Mouse (Mus musculus): ENCODE data around the gene Car5a. TPM values are rescaled to one million over a fixed set of nuclear protein-coding genes. Genes with fewer than 3 reads are reported as not detected.

Car5a gene
- polyA plus RNA-seq, 1 experiment from 2014 or later = 0.31 TPM

DNA sequence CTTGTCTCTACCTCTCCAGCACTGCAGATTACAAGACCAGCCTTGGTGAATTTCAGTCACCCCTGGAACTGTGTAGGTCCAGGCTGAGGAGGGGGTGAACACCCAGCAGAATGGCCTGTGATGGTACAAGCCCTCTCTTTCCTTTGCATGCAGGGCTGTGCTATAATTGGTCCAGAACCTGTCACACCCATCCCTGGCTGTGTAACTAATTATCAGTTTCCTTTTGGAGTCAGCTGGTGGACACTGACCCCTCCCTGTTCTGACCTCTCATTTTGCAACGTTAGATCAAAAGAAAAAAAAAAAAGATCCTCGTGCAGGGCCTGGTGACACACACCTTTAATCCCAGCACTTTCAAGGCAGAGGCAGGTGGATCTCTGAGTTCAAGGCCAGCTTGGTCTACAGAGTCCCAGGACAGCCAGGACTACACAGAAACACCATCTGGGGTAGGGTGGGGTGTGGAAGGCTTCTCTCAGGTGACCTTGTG lies 1.6 kb downstream of the Car5a start:
- Histone ChIP-seq H3K4me1 (peaks cover 17% of the 10 kb centered on the region), H3K4me3 (replicated peaks) (no peak overlapping the region), H3K36me3 (replicated peaks) (no peaks in the 10 kb centered on the region), H3K9me3 (no peaks in the 10 kb centered on the region), H3K4me2 (no peak overlapping the region), H3K9ac (no peak overlapping the region), H3K27me3 (no peaks in the 10 kb centered on the region), H3K27ac (no peak overlapping the region)
- 49% methylated on average over 2 of the region's 2 CpGs for WGBS
- ATAC-seq (ENCODE audit: low FRiP score) = no peak

DNA sequence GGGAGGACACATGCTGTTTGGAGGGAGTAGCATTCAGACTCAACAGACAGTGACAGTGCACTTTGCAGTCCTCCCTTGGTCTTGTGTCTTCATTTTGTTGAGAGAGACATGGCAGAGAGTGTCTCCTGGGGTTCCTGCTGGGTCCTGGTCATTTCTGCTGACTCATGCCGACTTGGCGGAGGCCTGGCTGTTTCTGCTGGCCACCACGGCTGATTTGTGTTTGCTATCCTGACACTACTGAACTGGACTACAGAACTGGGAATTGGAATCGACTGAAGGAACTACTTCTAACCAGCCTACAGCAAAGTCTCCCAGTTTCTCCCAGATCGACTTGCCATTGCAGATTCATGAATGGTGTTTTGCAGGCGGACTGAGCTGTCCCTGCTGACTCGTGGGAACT lies 6.0 kb downstream of the Car5a start:
- H3K27me3 ChIP-seq = no peaks in the 10 kb centered on the region
- WGBS = 89% methylated on average over 7 of the region's 7 CpGs
- H3K9ac ChIP-seq = no peak overlapping the region

DNA sequence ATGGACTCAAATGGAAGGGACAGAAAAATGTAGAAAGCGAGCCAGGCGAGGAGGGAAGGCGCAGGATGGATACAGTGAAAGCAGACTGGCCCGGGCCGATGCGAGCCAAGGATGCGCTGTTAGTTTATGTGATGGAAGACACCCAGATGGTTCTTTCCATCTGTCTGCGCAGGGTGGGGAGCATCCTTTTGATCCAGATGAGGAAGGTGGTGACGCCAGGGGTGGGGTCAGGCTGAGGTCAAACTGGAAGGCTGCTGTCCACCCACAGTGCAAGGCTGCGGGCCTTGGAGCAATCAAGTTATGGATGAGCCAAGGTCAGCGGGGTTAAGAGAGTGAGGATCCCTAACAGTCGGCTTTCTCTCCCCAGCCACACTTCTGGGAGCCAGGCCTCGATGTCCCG lies 8.3 kb downstream of the Car5a start:
- Histone ChIP-seq H3K36me3 (replicated peaks) (no peaks in the 10 kb centered on the region), H3K9ac (0 out of 2 replicates have a peak overlapping the region, but pooled peaks have one; percentile 38), H3K4me1 (peaks cover 24% of the 10 kb centered on the region), H3K27ac (peak overlapping the region; percentile 90), H3K27me3 (no peaks in the 10 kb centered on the region), H3K4me3 (replicated peaks) (no peak overlapping the region), H3K4me2 (no peak overlapping the region), H3K9me3 (no peaks in the 10 kb centered on the region)
- WGBS = 89% methylated on average over 14 of the region's 14 CpGs
- no peak for ATAC-seq (ENCODE audit: low FRiP score)

More for the DNA sequence above, 6.0 kb downstream of the Car5a start:
- Histone ChIP-seq H3K9me3 (no peaks in the 10 kb centered on the region), H3K4me3 (replicated peaks) (no peak overlapping the region), H3K36me3 (replicated peaks) (no peaks in the 10 kb centered on the region), H3K4me1 (peaks cover 24% of the 10 kb centered on the region), H3K4me2 (no peak overlapping the region), H3K27ac (no peak overlapping the region)
- no peak for ATAC-seq (ENCODE audit: low FRiP score)

DNA sequence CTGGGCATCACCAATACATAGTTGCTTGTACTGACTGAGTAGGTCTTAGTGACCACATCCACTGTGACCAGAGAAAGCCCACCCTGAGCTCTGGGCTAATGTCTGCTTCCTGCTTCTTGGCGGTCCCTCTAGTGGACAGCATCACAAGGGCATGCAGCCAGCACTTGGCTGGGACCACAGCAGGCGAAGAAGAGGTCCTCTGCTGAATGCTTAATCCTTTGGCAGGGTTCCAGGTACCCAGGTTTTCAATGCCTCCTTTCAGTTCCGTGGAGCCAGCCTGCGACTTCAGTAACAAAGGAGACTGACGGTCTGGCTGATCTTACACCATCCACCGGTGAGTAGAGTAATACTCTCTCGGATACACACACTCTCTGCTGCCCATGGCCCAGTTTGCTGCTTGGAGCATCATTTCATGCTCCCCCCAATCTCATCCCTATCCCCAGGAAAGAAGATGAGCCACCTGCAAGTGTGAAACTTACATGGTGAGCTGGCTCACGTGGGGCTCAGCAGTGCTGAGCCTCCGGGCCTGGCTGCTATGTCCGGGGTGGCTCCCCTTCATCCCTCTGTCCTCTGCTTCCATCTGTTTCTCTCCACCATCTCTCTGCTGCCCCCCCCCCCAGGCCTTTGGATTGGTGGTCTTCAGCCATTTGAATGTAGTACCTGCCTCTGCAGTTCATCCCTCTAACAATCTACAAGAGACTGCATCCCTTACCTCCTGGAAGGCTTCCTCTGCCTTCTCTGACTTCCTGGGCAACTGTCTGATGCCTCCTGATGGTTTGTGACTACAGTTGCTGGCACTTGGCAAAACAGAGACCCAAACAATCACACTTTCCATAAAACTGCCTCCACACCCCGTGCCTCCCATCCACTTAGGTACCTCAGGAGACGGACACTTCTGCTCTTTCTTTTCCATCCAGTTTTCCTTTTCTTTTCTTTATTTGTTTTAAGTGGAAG lies 9.1 kb downstream of the Car5a start:
- no peaks in the 10 kb centered on the region for H3K27me3 ChIP-seq
- H3K4me1 ChIP-seq = peaks cover 24% of the 10 kb centered on the region
- no peak overlapping the region for H3K4me3 ChIP-seq (replicated peaks)
- ATAC-seq (ENCODE audit: low FRiP score) = peak; percentile 84
- H3K36me3 ChIP-seq (replicated peaks) = no peaks in the 10 kb centered on the region
- H3K4me2 ChIP-seq = peak overlapping the region; percentile 31
- H3K9ac ChIP-seq = peak overlapping the region; percentile 38
- no peaks in the 10 kb centered on the region for H3K9me3 ChIP-seq
- WGBS = 34% methylated on average over 12 of the region's 12 CpGs
- peak overlapping the region; percentile 90 for H3K27ac ChIP-seq

DNA sequence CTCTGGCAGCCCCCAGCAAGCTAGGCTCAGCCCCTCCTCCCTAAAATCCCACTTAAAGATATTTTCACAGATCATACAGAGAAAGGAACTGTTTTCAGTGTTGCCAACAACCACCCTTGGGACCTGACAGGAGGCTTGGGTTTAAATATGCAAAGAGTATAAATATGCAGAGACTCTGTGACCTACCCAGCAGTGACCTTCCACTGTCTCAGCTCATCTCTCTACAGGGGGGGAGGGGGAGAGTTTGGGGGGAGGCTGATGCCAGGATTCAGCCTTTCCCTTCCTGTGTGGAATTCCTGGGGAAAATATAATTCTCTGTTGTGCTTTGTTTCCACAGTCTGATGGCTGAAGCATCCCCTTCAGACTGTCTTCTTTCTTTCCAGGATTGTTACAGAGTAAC lies 9.8 kb downstream of the Car5a start:
- Histone ChIP-seq H3K9ac (peak overlapping the region; percentile 38; the same call in 1 of the 2 replicates), H3K27me3 (no peaks in the 10 kb centered on the region), H3K27ac (peak overlapping the region; percentile 90), H3K4me3 (replicated peaks) (no peak overlapping the region), H3K4me2 (peak overlapping the region; percentile 31), H3K36me3 (replicated peaks) (no peaks in the 10 kb centered on the region), H3K9me3 (no peaks in the 10 kb centered on the region), H3K4me1 (peaks cover 24% of the 10 kb centered on the region)
- 0 out of 2 replicates have a peak, but pooled peaks have one; percentile 8 for ATAC-seq (ENCODE audit: low FRiP score)

DNA sequence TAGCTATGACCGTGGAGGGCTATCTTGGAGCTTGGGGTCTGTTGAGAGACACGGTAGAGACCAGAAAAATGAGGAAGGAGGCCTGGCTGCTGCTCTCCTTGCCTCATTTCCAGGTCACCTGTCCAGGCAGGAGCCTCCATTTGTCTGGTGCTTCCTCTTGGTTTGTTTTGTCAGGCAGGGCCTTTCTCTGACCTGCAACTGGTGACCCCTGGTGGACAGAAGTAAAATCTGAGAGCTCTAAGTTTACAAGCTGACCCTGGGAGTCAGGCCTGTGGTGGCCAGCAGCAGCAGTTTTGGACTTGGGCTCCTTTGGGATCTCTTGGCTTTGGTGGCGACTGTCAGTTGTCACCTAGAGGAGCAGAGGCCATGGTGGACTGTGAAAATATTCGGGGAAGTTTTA lies 10.2 kb downstream of the Car5a start:
- WGBS = 40% methylated on average over 4 of the region's 4 CpGs
- peaks cover 24% of the 10 kb centered on the region for H3K4me1 ChIP-seq
- H3K27ac ChIP-seq = peak overlapping the region; percentile 90
- no peaks in the 10 kb centered on the region for H3K36me3 ChIP-seq (replicated peaks)
- ATAC-seq (ENCODE audit: low FRiP score) = no peak
- H3K9me3 ChIP-seq = no peaks in the 10 kb centered on the region
- H3K9ac ChIP-seq = peak overlapping the region; percentile 38; the same call in 1 of the 2 replicates
- no peak overlapping the region for H3K4me3 ChIP-seq (replicated peaks)
- H3K27me3 ChIP-seq = no peaks in the 10 kb centered on the region
- H3K4me2 ChIP-seq = no peak overlapping the region

DNA sequence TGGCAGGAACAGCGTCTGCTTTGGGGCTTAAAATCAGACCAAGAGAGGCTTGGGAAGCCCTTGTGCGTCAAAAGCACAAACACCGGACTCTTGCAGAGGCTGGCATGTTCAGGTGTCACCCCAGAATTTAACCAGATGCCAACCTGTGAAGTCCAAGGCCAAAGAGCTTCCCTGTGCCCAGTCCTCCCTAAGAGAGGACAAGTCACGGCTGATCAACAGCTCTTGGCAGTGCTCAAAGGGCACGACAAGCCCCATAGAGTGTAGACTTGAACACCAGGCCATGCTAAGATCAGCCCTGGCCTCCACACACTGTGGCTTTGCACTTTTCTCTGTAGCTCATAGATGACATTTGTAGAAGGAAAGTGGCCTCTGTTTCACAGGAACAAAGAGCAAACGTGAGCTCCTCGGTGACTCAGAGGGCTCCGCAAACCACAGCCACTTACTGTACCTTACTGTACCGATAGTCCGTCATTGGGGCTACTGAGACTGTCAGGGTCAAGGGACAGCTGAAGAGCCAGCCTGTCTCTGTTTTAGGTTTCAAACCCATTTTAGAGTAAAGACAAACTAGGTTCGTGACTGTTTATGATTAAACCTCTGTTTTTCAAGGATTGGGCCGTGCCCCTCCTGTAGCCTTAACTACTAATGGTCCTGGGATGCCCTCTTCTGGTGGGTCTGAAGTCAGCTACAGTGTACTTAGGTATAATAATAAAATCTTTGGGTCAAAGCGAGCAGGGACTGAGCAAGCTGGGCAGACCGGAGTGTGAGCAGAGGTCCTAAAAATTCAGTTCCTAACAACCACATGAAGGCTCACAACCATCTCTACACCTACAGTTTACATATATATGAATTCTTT lies 11.8 kb downstream of the Car5a start:
- Histone ChIP-seq H3K36me3 (replicated peaks) (no peaks in the 10 kb centered on the region), H3K9me3 (no peaks in the 10 kb centered on the region), H3K4me1 (peaks cover 24% of the 10 kb centered on the region), H3K4me3 (replicated peaks) (no peak overlapping the region), H3K9ac (no peak overlapping the region), H3K27me3 (no peaks in the 10 kb centered on the region), H3K4me2 (no peak overlapping the region), H3K27ac (no peak overlapping the region)
- ATAC-seq (ENCODE audit: low FRiP score) = no peak
- 87% methylated on average over 14 of the region's 14 CpGs for WGBS

DNA sequence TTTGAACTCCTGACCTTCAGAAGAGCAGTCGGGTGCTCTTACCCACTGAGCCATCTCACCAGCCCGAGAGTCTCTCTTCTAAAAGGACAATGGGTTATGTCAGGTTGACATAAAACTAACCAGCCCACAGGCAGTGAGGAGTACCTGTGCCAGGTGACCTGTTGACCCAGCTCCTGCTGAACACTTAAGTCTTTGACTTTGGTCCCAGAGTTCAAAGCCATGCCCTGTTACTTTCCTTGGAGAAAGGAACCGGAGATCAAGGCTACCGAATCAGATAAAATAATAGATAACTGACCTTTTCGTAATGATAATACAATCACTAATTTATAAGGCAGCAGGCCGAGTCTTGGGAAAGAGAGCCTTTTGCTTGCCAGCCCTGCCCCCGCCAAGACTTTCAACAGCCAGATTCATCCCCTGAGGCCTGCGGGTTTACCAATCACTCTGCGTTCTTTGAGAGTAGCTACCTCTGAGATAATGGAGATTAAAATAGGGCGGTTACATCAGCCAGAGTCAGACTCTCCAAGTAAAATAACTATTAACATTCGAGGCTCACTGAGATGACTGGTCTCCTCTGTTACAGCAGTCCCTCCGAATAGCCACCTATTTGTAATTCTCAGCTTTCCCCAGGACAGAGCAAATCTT lies 12.6 kb downstream of the Car5a start:
- H3K9me3 ChIP-seq = no peaks in the 10 kb centered on the region
- H3K4me3 ChIP-seq (replicated peaks) = no peak overlapping the region
- H3K27ac ChIP-seq = no peak overlapping the region
- H3K9ac ChIP-seq = no peak overlapping the region
- H3K36me3 ChIP-seq (replicated peaks) = no peaks in the 10 kb centered on the region
- H3K4me1 ChIP-seq = peaks cover 24% of the 10 kb centered on the region
- no peaks in the 10 kb centered on the region for H3K27me3 ChIP-seq
- 69% methylated on average over 12 of the region's 12 CpGs for WGBS
- H3K4me2 ChIP-seq = no peak overlapping the region
- no peak for ATAC-seq (ENCODE audit: low FRiP score)

DNA sequence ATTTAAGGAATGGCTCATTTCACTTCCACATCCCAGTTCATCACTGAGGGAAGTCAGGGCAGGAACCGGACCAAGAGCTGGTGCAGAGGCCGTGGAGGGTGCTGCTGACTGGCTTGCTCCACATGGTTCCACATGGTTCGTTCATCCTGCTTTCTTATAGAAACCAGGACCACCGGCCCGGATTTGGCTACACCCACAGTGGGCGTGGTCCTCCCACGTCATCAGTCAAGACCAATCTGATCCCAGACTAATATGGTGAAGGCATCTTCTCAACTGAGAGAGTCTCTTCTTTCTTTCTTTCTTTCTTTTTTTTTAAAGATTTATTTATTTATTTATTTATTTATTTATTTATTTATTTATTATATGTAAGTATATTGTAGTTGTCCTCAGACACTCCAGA lies 13.1 kb downstream of the Car5a start:
- no peak for ATAC-seq (ENCODE audit: low FRiP score)
- 88% methylated on average over 7 of the region's 7 CpGs for WGBS
- no peaks in the 10 kb centered on the region for H3K36me3 ChIP-seq (replicated peaks)
- no peak overlapping the region for H3K4me2 ChIP-seq
- H3K4me3 ChIP-seq (replicated peaks) = no peak overlapping the region
- H3K27ac ChIP-seq = no peak overlapping the region
- no peaks in the 10 kb centered on the region for H3K27me3 ChIP-seq
- H3K9me3 ChIP-seq = no peaks in the 10 kb centered on the region
- H3K4me1 ChIP-seq = peaks cover 24% of the 10 kb centered on the region
- H3K9ac ChIP-seq = no peak overlapping the region

DNA sequence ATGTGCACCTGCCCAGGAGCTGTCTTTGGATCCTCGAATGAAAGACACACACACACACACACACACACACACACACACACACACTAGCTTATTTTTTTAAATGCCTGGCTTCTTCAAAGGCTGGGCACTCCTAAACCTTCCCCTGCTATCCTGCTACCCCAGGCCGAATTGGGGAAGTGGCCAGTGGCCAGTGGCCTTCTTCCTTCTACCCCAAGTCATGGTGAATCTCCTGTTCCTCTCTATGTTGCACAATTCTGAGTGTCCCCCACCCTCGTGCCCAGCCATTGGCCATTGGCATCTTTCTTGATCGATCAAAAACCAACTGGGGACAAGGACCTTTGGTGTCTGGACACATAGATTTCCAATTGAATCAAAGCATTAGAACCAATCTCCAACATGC lies 14.7 kb downstream of the Car5a start:
- peaks cover 9% of the 10 kb centered on the region for H3K4me1 ChIP-seq
- no peaks in the 10 kb centered on the region for H3K36me3 ChIP-seq (replicated peaks)
- 85% methylated on average over 4 of the region's 4 CpGs for WGBS
- H3K27me3 ChIP-seq = no peaks in the 10 kb centered on the region
- no peak overlapping the region for H3K9ac ChIP-seq
- H3K9me3 ChIP-seq = no peaks in the 10 kb centered on the region
- H3K4me2 ChIP-seq = no peak overlapping the region
- no peak overlapping the region for H3K4me3 ChIP-seq (replicated peaks)
- no peak for ATAC-seq (ENCODE audit: low FRiP score)
- H3K27ac ChIP-seq = no peak overlapping the region

DNA sequence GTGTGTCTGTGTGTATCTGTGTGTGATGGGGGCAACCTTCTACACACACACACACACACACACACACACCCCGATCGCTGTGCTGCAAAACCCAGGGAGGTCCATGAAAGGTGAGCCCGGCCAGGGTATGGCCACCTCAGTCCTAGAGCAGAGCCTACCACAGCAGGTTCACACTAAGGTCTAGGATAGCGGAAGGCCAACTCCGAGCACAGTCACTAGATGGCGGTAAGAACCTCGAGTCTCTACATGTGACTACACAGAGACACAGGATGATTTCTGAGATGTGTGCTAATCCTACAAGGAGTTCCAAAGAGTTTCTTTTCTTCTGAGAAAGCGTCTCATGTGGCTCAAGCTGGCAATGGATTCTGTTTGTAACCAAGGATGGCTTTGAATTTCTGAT lies 17.4 kb downstream of the Car5a start:
- Histone ChIP-seq H3K27me3 (no peaks in the 10 kb centered on the region), H3K9me3 (no peaks in the 10 kb centered on the region), H3K36me3 (replicated peaks) (no peaks in the 10 kb centered on the region), H3K4me3 (replicated peaks) (no peak overlapping the region), H3K4me1 (no peaks in the 10 kb centered on the region; the same call in none of the 2 replicates), H3K27ac (no peak overlapping the region), H3K9ac (no peak overlapping the region), H3K4me2 (no peak overlapping the region)
- WGBS = 46% methylated on average over 8 of the region's 8 CpGs
- 0 out of 2 replicates have a peak, but pooled peaks have one; percentile 51 for ATAC-seq (ENCODE audit: low FRiP score)

DNA sequence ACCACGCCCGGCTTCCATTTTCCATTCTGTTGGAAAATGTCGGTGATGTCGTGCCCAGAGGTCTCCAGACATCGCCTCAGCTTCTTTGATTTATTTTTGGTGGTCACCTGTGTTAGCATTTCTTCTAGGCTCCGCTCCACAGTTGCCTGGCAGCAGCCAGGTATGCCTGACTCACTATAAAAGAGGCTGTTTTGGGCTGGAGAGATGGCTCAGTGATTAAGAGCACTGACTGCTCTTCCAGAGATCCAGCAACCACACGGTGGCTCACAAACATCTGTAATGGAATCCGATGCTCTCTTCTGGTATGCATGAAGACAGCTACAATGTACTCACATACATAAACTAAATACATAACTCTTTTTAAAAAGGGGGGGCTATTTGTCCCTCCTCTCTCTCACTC lies 18.4 kb downstream of the Car5a start:
- Histone ChIP-seq H3K27me3 (no peaks in the 10 kb centered on the region), H3K4me1 (no peaks in the 10 kb centered on the region; the same call in none of the 2 replicates), H3K4me3 (replicated peaks) (no peak overlapping the region), H3K9ac (no peak overlapping the region), H3K27ac (no peak overlapping the region), H3K9me3 (no peaks in the 10 kb centered on the region), H3K36me3 (replicated peaks) (no peaks in the 10 kb centered on the region), H3K4me2 (no peak overlapping the region)
- no peak for ATAC-seq (ENCODE audit: low FRiP score)
- 67% methylated on average over 8 of the region's 8 CpGs for WGBS

Measured in forebrain, embryonic 12.5 days (tissue).